8 mouse cellular contexts compared by ENCODE assay signal in the genomic region with DNA sequence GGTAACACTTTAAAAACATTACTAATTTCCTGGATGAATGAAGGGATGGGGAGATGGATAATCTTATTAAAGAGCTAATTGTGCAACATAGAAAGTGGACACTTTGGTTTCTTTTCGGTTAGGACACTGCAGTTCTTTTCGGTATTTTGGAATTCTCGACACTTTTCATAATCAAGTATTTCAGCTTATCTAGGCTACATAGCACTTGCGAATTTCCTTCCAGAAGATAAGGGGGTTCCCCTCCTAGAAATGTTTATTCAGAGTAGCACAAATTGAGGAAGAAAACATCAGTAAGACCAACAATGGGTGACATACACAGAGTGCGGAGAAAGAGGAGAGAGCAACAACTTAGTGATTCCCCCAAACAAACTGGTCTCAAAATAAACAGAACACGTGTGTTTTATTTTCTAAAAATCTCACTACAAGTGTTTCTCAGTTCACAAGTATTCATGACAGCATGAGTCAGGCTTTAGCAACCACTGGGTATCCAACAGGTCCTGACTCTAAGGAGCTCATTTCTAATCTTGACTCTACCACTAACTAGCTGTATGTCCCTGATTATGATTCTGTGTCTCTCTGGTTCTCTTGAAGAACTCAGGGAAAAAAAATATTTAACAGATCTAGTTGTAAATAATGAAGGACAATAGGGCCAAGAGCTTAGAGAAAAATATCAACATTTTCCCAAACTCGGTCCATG. TPM values are rescaled to one million over a fixed set of nuclear protein-coding genes. Genes with fewer than 3 reads are reported as not detected.
A peak's percentile ranks its signal among the peaks of the same experiment; 100 is the strongest.
DNase-seq lines count a peak whose midpoint lies in the region; ATAC-seq and TF ChIP-seq lines count a peak whose summit lies in the region.

No protein-coding gene starts in this region.

- no peak overlapping the region for H3K9ac ChIP-seq in embryonic facial prominence, embryonic 12.5 days
- H3K9ac ChIP-seq in neural tube, embryonic 14.5 days (replicated peaks; ENCODE audit: low read depth, low read length) = no peak overlapping the region

- peak overlapping the region; percentile 69 for H3K4me2 ChIP-seq in embryonic facial prominence, embryonic 12.5 days (replicated peaks)
- peak overlapping the region; percentile 46 for H3K4me2 ChIP-seq in neural tube, embryonic 14.5 days (ENCODE audit: low read depth, low read length)

- H3K4me3 ChIP-seq in layer of hippocampus, adult 2 months = peak overlapping the region; percentile 95
- H3K4me3 ChIP-seq in embryonic facial prominence, embryonic 12.5 days = peak overlapping the region; percentile 64
- peak overlapping the region; percentile 75 for H3K4me3 ChIP-seq in limb, embryonic 10.5 days
- peak overlapping the region; percentile 69; the same call in 1 of the 2 replicates for H3K4me3 ChIP-seq in neural tube, embryonic 14.5 days (ENCODE audit: low read depth, low read length)

- no peaks in the 10 kb centered on the region for H3K36me3 ChIP-seq in embryonic facial prominence, embryonic 12.5 days
- no peaks in the 10 kb centered on the region for H3K36me3 ChIP-seq in limb, embryonic 10.5 days
- no peaks in the 10 kb centered on the region for H3K36me3 ChIP-seq in neural tube, embryonic 14.5 days (ENCODE audit: control insufficient read depth, insufficient read depth, low read length)

- peaks cover 16% of the 10 kb centered on the region for H3K4me1 ChIP-seq in embryonic facial prominence, embryonic 12.5 days
- H3K4me1 ChIP-seq in limb, embryonic 10.5 days = peaks cover 18% of the 10 kb centered on the region
- H3K4me1 ChIP-seq in neural tube, embryonic 14.5 days (ENCODE audit: control insufficient read depth, insufficient read depth, low read length) = peaks cover 9% of the 10 kb centered on the region

- H3K27ac ChIP-seq in layer of hippocampus, adult 2 months = no peak overlapping the region
- no peak overlapping the region for H3K27ac ChIP-seq in embryonic facial prominence, embryonic 12.5 days
- 0 out of 2 replicates have a peak overlapping the region, but pooled peaks have one; percentile 30 for H3K27ac ChIP-seq in limb, embryonic 10.5 days
- H3K27ac ChIP-seq in neural tube, embryonic 14.5 days (ENCODE audit: low read depth, low read length) = no peak overlapping the region

- no peak for ATAC-seq in embryonic facial prominence, embryonic 12.5 days (ENCODE audit: insufficient number of reproducible peaks, insufficient read depth, low FRiP score, low TSS enrichment)
- no peak for ATAC-seq in neural tube, embryonic 14.5 days (ENCODE audit: low read depth)

- WGBS in embryonic facial prominence, embryonic 12.5 days = 84% methylated on average over 7 of the region's 7 CpGs
- 87% methylated on average over 7 of the region's 7 CpGs for WGBS in limb, embryonic 10.5 days
- WGBS in neural tube, embryonic 14.5 days = 89% methylated on average over 7 of the region's 7 CpGs

- no peak for DNase-seq in layer of hippocampus, adult 2 months (ENCODE audit: low spot score in 2 of 2)
- DNase-seq in layer of hippocampus, adult 9-11 months = no peak
- no peak for DNase-seq in limb, embryonic 10.5 days (ENCODE audit: low spot score)
- DNase-seq in right cerebral cortex, postnatal 25 days = no peak
- DNase-seq in thymus, postnatal 4 days = no peak
- no peak for DNase-seq in layer of hippocampus, adult 8-10 months (ENCODE audit: low spot score in 2 of 2)

- TF ChIP-seq CTCF in layer of hippocampus, adult 2 months (conservative IDR thresholded peaks at IDR 0.05) = no peak

- no peaks in the 10 kb centered on the region for H3K9me3 ChIP-seq in embryonic facial prominence, embryonic 12.5 days
- H3K9me3 ChIP-seq in limb, embryonic 10.5 days (replicated peaks) = no peaks in the 10 kb centered on the region
- no peaks in the 10 kb centered on the region for H3K9me3 ChIP-seq in neural tube, embryonic 14.5 days (ENCODE audit: control insufficient read depth, low read length)

- H3K27me3 ChIP-seq in embryonic facial prominence, embryonic 12.5 days = no peaks in the 10 kb centered on the region
- H3K27me3 ChIP-seq in limb, embryonic 10.5 days (ENCODE audit: low read depth, poor library complexity, severe bottlenecking) = no peaks in the 10 kb centered on the region
- H3K27me3 ChIP-seq in neural tube, embryonic 14.5 days (ENCODE audit: control insufficient read depth, insufficient read depth, low read length) = no peaks in the 10 kb centered on the region

RNA-seq across cellular contexts. Expression of a gene that starts 1.5 kb away (rescaled TPM):
- 10 to 100 TPM; 48.2 to 55.2 TPM for total RNA-seq in layer of hippocampus, adult 2 months (2021)
- 82.4 and 85.3 TPM in 2 replicates for polyA plus RNA-seq in embryonic facial prominence, embryonic 12.5 days (2016; fragmentation: Nextera tagmentation; extraction: Ambion mirVana)
- polyA plus RNA-seq in limb, embryonic 10.5 days (2016; fragmentation: Nextera tagmentation; extraction: Ambion mirVana) = 81.8 and 94.7 TPM in 2 replicates
- 104 and 113 TPM in 2 replicates for polyA plus RNA-seq in neural tube, embryonic 14.5 days (2014; fragmentation: Nextera tagmentation; extraction: Ambion mirVana)
- 10 to 100 TPM; 49.7 to 57.9 (median 51.6) TPM for total RNA-seq in layer of hippocampus, adult 8-10 months (2022)
